Mouse (Mus musculus): ENCODE measurements around the gene Cdc27.

- TF ChIP-seq CTCF (IDR thresholded peaks at IDR 0.05) (peak; percentile 99), EP300 (IDR thresholded peaks at IDR 0.05) (peak; percentile 98)
Observed at GRCm38 (mm10) chr11:104590148-104590547, 39.7 kb upstream of the Cdc27 start.

Data from lung, postnatal 0 days (tissue).